Mouse (Mus musculus): Measurements from ENCODE around the gene Gm9945.

Gene Gm9945

DNA sequence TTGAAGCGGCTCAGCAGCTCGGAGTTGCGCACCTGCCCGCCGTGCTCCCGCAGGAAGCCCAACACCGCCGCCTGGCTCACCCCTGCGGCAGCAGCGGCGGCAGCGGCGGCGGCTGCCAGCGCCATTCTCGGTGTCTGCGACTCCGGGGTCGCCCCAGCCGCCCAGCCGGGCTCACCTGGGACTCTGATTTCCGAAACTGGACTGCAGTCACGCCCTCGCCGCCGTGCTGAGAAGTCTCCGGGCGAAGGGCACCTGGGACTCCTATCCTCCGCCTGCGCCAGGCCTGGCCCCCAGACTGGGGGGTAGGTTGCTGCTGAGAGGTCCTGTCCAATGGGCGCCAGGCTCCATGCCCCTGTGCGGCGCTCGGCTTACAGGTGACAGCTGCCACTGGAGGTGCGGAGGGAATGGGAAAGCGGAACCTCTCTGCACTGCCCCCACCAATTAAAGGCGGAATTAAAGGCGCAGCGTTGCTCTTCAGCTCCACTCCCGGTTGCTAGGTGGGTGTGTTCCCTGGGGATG, at the start of gene Gm9945, which contains the start of gene Sowaha:
TSS of gene Gm9945 (plus strand) at position 384 of the 519 bp plus-strand sequence.
TSS of gene Sowaha (minus strand) at position 492 of the 519 bp plus-strand sequence.
- DNase-seq (ENCODE audit: low spot score in 2 of 2), result peak in 1 of 2 experiments; percentile 27

DNA sequence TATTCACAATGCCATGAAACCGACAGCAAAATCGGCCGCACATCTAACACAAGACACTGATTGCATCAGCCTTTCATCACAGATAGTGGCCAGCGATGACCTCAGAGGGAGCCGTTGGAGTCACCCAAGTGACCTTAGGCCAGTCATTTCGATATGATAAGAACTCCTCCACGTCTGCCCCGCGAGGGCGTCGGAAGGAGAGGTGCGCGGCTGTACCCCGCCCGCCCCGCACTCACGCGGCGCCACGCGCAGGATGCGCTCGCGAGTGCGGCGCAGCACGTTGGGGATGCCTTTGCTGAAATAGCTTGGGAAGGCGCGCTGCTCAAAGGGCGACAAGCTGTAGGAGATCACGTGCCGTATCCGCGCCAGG, 49.7 kb upstream of the Gm9945 start:
- no peak for DNase-seq (ENCODE audit: low spot score in 2 of 2)

DNA sequence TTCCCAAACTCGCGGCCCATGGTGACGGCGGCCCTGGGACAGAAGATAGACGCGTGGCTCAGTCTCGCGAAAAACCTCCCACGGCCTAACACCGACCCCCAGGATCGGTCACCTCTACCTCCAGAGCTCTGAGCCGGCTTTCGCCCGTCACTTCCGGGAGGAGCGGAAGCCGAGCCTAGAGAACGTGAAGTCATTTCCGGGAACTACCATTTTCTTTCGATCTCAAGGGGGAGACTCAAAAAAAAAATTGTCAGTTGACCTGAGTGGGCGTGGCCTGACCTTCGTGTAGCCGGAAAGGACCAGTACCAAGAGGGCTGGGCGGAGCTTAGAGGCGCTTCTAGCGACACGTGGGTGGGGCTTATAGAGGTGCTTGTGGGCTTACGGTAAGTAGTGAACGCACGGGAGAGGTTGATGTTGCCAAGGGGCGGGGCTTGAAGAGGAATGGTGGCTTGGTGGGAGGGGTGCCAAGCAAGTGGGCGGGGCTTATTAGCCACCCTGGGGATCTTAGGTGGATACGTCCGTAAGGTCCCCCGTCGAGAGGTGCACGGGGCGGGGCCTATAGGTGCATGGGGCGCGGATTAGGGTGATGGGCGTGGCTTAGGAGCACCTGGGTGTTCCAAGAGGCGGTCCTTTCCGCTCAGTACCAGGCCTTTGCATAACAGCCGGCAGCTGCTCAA, 49.2 kb upstream of the Gm9945 start, which contains the start of the genes Uqcrq and Gdf9:
TSS of gene Uqcrq (minus strand) at position 162 of the 677 bp plus-strand sequence.
TSS of gene Gdf9 (plus strand) at position 354 of the 677 bp plus-strand sequence.
- DNase-seq (ENCODE audit: low spot score in 2 of 2), result peak; percentile 96 to 97

DNA sequence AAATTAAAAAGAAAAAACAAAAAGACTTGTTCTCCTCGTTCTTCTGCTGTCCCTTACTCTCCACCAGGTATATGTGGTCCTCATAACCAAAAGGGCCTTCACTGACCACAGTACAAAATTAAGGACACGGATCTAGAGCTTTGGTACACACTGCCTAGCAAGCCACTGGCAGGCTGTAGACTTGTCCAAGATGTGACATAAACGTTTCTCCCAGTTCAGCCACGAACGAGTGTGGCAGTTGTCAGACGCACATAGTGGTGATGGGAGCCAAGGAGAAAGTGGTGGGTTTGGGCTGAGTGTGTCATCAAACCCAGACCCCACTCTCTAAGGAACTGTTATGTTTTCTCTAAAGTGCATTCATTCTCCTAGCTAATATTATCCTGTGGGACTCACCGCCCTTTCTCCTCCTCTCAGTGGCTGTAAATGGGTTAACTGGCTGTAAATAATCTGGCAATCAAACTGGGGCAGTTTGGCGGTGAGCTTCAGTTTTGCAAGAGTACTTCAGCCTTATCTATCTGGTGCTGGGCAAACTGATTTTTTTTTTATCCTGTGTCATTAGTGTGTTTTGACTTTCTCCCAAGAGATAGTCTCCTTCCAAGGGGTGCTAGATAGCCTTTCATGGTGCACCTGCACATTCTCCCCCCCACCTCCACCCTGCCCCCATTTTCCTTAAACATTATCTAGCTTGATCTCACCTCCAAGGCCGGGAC, 48.5 kb upstream of the Gm9945 start:
- no peak for DNase-seq (ENCODE audit: low spot score in 2 of 2)

DNA sequence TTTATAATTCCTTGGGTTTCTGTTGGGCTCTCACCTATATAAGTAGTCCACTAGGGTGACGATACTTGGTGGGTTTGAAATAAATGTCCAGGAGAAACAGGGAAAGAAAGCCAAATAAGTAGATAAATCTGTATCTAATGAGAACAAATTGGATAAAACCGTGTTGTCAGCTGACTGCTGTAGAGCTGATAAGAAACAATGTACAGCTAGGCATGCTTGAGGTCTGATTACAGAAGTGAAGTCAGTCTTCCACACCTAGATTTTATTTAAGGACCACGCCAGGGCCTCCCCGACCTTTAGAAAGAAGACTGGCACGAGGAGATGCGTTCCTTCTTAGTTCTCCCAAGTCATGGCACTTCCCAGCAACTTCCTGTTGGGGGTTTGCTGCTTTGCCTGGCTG, 46.9 kb upstream of the Gm9945 start:
- no peak for DNase-seq (ENCODE audit: low spot score in 2 of 2)

DNA sequence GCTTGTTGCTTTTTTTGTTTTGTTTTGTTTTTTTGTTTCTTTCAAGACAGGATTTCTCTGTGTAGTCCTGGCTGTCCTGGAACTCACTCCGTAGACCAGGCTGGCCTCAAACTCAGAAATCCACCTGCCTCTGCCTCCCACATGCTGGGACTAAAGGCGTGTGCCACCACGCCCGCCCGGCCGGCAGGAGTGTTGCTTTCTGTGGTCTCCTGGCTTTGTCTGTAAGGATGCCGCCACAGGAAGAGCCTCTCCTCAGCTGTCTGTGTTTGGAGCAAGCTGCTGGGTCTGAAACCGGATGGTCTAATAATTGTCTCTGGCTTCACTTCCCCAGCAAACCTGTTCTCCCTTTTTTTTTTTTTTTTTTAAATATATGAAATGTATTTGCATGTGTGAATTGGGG, 44.5 kb upstream of the Gm9945 start:
- no peak for DNase-seq (ENCODE audit: low spot score in 2 of 2)

DNA sequence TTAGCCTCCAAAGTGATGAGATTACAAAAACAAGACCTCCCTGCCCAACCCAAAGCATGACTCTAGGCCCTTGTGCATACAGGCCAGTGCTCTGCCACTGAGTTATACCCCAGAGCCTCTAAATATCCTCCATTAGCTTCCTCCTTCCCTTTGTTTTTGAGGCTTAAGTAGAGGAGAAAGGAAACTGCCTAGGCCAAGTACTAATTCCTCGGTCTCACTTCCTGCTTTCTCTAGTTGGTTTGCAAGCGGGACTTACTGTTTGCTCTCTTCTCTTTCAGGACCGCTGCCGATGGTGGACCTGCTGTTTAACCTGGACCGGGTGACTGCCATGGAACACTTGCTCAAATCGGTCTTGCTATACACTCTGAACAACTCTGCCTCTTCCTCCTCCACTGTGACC, 43.6 kb upstream of the Gm9945 start:
- DNase-seq (ENCODE audit: low spot score in 2 of 2), result no peak

DNA sequence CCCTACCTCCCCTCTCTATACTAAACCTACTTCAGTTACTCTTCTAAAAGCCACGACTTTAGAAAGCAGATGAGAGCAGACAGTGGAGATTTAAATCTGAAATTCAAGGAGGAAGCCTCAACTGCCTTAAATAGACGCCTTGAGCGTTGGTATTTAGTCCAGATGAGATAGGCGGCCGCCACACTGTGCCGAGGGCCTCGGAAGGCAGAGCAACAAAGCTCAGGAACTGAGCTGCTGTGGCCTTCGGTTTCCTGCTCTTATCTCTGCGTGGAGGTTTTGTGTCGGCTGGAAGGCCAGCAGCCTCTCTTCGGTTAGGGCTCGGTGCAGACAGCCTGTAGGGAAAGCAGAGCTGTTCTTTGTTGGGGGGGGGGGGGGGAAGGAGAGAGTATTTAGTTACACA, 38.0 kb upstream of the Gm9945 start:
- no peak for DNase-seq (ENCODE audit: low spot score in 2 of 2)

DNA sequence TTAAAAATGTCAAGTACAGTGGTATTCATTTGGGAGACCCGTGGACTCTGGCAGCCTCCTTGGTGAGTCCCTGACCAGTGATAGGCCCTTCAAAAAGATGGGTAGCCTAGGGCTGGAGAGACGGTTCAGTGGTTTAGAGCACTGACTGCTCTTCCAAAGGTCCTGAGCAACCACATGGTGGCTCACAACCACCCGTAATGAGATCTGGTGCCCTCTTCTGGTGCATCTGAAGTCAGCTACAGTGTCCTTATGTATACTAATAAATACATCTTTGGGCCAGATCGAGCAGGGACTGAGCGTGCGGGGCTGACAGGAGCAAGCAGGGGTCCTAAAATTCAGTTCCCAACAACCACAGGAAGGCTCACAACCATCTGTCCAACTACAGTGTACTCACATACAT, 36.1 kb upstream of the Gm9945 start:
- no peak for DNase-seq (ENCODE audit: low spot score in 2 of 2)

DNA sequence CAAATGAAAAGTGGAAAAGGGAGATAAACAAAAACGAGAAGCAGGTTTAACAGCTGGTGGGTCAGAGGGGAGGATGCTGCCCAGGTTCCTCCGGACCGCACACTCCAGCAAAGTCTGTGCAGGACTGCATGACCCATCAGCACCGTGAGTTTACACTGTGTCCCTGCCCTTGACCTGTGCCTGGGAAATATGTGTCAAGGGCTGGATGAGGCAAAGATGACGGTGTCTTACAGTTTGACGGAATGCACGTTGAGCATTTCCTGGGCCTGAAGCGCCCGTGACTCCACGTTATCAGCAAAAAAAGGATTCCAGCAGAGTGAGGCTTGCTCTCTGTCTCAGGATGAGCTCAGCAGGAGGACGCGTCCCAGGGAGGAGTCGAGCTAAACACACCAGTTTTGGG, 34.4 kb upstream of the Gm9945 start:
- no peak for DNase-seq (ENCODE audit: low spot score in 2 of 2)

DNA sequence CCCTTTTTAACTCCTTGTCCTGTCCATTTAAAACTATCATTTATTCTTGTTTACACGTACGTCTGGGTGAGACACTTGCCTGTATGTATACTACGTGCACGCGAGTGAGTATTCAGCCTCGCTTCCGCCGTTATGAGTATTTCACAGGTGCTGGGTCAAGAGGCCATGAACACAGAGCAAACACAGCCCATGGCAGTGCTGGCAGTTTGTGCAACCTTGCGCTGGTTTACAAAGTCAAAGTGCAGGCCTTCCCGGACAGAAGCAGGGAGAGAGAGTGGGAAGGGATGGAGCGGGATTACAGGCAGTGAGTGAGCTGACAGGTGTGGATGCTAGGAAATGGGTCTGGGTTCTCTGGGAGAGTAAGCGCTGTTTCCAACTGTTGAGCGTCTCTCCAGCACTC, 33.8 kb upstream of the Gm9945 start:
- no peak for DNase-seq (ENCODE audit: low spot score in 2 of 2)

DNA sequence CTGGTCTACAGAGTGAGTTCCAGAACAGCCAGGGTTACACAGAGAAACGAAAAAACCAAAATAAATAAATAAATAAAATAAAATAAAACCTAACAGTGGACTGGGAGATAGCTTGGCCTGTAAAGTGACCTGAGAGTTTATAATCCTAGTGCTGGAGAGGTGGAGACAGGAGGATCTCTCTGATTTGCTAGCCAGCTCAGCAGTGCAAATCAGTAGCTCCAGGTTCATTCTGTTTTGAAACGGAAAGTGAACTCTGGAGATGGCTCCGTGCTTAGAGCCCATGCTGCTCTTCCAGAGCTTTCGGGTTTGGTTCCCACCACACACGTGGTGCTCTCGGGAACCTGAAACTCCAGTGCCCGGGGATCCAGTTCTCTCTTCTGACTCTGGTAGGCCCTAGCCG, 32.0 kb upstream of the Gm9945 start:
- DNase-seq (ENCODE audit: low spot score in 2 of 2), result no peak

DNA sequence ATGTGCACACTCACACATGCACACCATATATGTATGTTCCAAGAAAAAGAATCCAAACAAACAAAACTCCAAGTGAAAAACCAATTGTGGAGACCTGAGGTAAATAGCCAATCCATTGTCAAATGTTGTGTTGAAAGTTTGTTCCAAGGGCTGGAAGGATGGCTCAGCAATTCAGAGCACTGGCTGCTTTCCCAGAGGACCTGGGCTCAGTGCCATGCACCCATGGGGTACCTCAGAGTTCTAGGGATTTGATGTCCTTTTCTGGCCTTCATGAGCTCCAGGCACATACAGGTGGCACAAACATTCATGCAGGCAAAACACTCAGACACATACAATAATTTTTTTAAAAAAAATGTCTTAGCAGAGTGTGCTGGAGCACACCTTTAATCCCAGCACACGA, 31.4 kb upstream of the Gm9945 start:
- DNase-seq (ENCODE audit: low spot score in 2 of 2), result no peak

DNA sequence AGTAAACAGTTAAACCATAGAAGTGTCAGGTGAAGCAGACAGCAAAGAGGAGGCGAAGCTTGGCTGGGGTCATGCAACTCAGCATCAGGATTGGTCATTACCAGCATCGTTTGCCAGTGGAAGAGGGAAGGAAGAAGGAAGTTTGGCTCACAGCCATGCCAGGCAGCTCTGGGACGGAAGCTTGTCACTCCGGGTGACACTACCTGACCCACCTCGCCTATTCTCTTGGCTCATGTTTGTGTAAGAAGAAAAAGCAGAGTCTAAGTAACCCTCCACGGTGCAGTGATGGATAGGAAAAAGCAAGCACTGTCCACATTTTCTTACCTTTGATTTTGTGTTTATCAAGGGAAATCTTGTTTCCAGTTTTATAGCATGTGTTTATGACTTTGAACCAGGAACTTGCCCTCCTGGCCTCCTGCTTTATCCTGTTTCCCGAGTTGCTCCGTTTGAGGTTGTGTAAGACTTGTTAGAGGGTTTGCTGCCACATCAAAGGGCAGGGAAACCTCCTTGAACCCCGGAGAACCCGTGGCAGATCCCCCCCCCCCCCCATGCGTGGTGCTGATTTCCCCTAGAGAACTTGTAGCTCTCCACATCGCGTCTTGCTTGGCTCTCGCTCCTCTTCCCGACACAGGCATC, 29.8 kb upstream of the Gm9945 start:
- DNase-seq (ENCODE audit: low spot score in 2 of 2), result no peak

DNA sequence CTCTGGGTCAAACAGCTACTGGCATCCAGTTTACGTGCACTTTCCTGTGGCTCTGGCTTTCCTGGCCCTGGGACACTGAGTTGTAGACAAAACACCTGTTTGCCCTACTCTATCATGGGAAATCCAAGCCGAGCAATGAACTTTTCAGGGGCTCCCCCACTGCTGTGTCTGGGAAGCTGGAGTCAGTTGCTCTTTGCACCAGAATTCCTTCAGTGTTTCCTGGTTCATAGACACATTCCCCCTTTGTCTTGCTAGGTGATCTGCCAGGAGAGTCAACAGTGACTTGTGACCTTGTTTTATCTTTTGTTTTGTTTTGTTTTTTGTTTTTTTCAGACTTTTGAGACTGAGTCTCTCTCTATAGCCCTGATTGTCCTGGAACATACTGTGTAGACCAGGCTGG, 28.6 kb upstream of the Gm9945 start:
- DNase-seq (ENCODE audit: low spot score in 2 of 2), result no peak

DNA sequence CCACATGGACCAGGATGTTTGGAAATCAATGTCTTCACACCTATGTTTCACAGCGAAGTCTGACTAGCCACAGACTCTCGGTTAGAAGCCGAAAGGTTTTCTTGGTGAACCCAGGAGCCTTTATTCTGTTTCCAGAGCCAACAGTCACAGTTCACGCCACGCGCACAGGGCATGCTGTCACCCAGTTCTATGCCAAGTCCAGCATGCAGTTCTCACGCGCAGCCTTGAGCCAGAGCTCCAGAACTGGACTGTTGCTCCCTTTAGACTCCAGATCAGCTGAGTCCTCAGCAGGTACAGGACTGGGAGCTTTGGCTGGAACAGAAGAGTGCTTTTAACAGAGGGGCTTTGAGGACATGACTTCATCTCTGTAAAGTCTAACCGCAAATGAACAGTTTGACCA, 27.6 kb upstream of the Gm9945 start:
- DNase-seq (ENCODE audit: low spot score in 2 of 2), result no peak

DNA sequence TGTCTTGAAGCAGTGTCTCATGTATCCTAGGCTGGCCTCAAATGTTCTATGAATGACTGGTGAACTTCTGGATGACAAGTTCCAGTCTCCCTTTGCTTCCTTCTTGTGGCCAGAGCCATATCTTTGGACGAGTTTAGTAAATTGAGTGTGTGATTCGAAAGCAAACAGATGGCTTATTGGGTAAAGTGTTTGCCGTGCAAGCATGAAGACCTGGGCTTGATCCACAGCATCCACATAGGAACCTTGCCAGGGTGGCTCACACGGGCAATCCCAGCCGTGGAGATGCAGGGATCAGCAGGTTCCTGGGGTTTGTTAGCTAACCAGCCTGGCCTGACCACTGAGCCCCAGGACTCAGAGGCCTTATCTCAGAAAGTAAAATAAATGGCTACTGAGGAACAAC, 26.9 kb upstream of the Gm9945 start:
- DNase-seq (ENCODE audit: low spot score in 2 of 2), result no peak

DNA sequence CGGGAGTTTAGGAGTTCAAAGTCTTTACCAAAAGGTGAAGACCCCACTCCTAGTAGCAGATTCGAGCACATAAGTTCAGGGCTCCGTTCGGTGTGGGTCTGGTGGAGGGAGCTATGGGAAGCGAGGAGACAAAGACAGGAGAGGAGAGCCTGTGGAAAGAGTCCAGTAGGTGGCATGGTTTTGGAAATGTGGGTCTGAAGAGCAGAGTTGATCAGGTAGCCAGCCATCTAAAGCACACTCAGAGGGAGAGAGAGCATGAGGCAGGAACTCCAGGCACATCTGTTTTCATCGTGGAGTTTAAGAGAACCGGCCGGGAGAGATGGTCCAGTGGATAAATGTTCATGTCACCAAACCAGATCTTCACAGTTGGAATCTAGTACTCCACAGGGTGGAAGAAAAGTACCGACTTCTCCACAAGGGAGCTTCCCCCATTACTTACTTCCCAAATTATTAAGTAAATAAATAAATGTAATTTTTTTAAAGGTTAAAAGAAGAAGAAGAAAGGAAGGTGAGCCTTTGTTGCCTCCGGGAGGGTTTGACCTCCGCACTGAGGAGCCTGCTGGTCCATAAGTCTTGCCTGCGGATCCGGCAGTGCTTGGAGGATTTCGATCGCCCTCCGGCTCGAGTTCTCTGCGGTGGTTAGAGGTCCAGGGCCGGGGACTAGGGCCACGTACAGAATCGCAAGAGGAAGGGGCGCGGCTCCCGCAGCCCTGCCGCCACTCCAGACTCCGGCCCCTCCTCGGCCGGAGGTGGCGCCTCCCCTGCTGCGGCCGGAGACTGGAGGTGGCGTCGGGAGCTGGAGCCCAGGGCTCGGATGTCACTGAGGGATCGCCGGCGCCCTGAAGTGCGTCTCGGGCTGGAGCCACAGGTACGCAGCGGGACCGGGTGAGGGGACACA, 23.2 kb upstream of the Gm9945 start, which contains the start of the genes Gm10447 and Shroom1:
TSS of gene Gm10447 (minus strand) at position 637 of the 898 bp plus-strand sequence.
TSS of gene Shroom1 (plus strand) at position 732 of the 898 bp plus-strand sequence.
- DNase-seq (ENCODE audit: low spot score in 2 of 2), result peak in 1 of 2 experiments; percentile 55

DNA sequence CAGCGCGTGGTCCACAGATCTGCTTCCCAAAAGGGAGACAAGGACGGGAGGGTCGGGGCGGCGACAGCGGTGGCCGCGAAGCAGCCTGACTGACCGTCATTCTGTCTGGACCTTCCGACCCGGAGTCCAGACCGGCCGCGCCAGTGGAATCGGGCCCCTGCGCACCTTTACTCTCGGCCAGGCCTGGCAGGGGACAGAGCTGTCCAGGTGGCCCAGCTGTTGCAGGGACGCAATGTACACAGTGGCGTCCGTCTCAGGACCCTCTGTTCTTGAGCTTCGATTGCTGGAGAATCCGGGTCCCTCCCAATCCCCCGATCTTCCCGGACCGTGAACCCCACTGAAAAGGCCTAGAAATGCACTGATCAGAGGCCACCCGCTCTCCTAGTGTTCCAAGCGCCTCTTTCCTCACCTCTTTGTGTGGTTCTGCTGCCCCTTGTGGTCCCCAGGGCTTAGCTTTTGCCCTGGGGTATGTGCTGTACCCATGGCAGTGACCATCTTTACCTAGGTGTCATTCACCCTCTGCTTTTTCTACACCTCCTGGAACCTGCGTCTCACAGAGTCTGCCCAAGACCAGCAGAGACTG, 22.5 kb upstream of the Gm9945 start:
- DNase-seq (ENCODE audit: low spot score in 2 of 2), result peak in 1 of 2 experiments; percentile 22

DNA sequence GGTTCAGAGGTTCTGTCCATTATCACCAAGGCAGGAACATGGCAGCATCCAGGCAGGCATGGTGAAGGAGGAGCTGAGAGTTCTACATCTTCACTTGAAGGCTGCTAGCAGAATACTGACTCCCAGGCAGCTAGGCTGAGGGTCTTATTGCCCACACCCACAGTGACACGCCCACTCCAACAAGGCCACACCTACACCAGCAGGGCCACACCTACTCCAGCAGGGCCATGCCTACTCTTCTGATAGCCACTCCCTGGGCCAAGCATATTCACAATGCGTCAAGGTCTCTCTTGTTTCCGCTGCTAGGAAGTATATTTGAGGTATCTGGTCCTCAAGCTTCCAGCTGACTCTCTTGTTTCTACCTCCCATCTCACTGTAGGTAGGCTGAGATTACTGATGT, 21.0 kb upstream of the Gm9945 start:
- DNase-seq (ENCODE audit: low spot score in 2 of 2), result no peak

DNA sequence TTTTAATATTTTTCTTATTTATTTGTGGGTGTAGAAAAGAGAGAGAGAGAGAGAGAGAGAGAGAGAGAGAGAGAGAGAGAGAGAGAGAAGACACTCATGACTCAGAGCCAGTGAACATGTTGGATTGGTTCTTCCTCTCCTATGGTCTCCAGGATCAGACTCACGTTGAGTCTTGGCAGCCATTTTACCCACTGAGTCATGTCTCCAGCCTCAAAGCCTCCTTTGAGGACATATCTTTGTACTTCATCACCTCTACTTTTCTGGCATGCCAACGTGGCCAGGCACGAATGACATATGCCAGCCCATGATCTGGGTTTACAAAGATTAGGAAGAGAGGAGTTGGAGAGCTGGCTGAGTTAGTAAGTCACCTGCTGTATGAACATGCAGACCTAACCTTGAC, 19.8 kb upstream of the Gm9945 start:
- DNase-seq (ENCODE audit: low spot score in 2 of 2), result no peak

All from urinary bladder, postnatal 4 days (tissue).